Mouse (Mus musculus) bone marrow macrophage, adult 2 months (primary cell): Measurements from ENCODE around the gene Recql.

ENCODE experiments used
- CTCF ChIP-seq: IDR thresholded peaks from 2 replicates; pipeline ENCODE4 v1.5.1; 2012; ENCODE audit warnings: low read depth, mild to moderate bottlenecking, low read length, moderate library complexity
- POLR2A ChIP-seq: IDR thresholded peaks from 2 replicates; pipeline ENCODE4 v1.6.1; 2012; ENCODE audit warnings: mild to moderate bottlenecking, low read depth, low read length, borderline replicate concordance

DNA sequence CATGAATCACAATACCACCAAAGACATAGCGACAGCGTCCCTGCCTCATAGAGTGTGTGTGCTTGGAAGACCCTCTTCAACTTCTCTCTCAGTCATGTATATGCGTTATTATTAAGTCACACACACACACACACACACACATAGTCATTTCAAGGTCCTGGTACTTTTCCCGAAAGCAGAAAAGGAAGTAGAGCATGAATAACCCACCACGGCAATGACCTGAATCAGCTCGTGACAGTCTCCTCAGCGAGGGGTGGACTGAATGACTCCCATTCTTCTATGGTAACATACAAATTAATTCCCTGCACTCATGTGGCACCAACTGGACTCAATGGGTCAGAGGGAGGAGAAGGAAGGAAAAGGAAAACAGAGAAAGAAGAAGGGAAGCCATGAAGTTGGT, 38.1 kb upstream of the Recql start:
- TF ChIP-seq POLR2A = no peak
- no peak for TF ChIP-seq CTCF
